Mouse (Mus musculus): ENCODE data around the gene Gstm5.
"Not testable (repeated sequence)": the region's sequence is repeated elsewhere in the genome, so short reads cannot be mapped to it uniquely, and the experiment has no call there.

Gstm5 gene

GRCm38 (mm10) chr3:107895720-107896569 lies at the start of gene Gstm5:
TSS of gene Gstm5 (plus strand) at chr3:107895821.
- DNase-seq (ENCODE audit: low spot score): peak; percentile 92

- DNase-seq (ENCODE audit: low spot score): no peak
These were observed 49.4 kb upstream of the Gstm5 start for GRCm38 (mm10) chr3:107846175-107846574.

- DNase-seq (ENCODE audit: low spot score): no peak
These were observed 48.8 kb upstream of the Gstm5 start for GRCm38 (mm10) chr3:107846835-107847234.

- no peak for DNase-seq (ENCODE audit: low spot score)
These were observed 47.5 kb upstream of the Gstm5 start for GRCm38 (mm10) chr3:107848126-107848525.

GRCm38 (mm10) chr3:107849000-107849692 lies 46.5 kb upstream of the Gstm5 start:
- DNase-seq (ENCODE audit: low spot score): no peak

GRCm38 (mm10) chr3:107849693-107850031 lies 46.0 kb upstream of the Gstm5 start:
- DNase-seq (ENCODE audit: low spot score): no peak

GRCm38 (mm10) chr3:107850418-107851031 lies 45.1 kb upstream of the Gstm5 start:
- peak; percentile 65 for DNase-seq (ENCODE audit: low spot score)

GRCm38 (mm10) chr3:107852786-107853185 lies 42.8 kb upstream of the Gstm5 start:
- DNase-seq (ENCODE audit: low spot score): no peak

- DNase-seq (ENCODE audit: low spot score): no peak
These were observed 42.1 kb upstream of the Gstm5 start for GRCm38 (mm10) chr3:107853232-107854181.

GRCm38 (mm10) chr3:107855368-107855767 lies 40.3 kb upstream of the Gstm5 start:
- peak; percentile 42 for DNase-seq (ENCODE audit: low spot score)

GRCm38 (mm10) chr3:107857646-107858045 lies 38.0 kb upstream of the Gstm5 start:
- DNase-seq (ENCODE audit: low spot score): no peak

GRCm38 (mm10) chr3:107861483-107861882 lies 34.1 kb upstream of the Gstm5 start:
- not testable (repeated sequence) for DNase-seq (ENCODE audit: low spot score)

- DNase-seq (ENCODE audit: low spot score): no peak
These were observed 33.1 kb upstream of the Gstm5 start for GRCm38 (mm10) chr3:107862471-107862870.

- no peak for DNase-seq (ENCODE audit: low spot score)
These were observed 32.1 kb upstream of the Gstm5 start for GRCm38 (mm10) chr3:107863471-107863870.

- peak; percentile 90 for DNase-seq (ENCODE audit: low spot score)
These were observed 31.6 kb upstream of the Gstm5 start for GRCm38 (mm10) chr3:107863898-107864603.

- DNase-seq (ENCODE audit: low spot score): no peak
These were observed 30.1 kb upstream of the Gstm5 start for GRCm38 (mm10) chr3:107865364-107866091.

GRCm38 (mm10) chr3:107867086-107867485 lies 28.5 kb upstream of the Gstm5 start:
- peak; percentile 93 for DNase-seq (ENCODE audit: low spot score)

- no peak for DNase-seq (ENCODE audit: low spot score)
These were observed 27.2 kb upstream of the Gstm5 start for GRCm38 (mm10) chr3:107868452-107868851.

GRCm38 (mm10) chr3:107869097-107869496 lies 26.5 kb upstream of the Gstm5 start:
- no peak for DNase-seq (ENCODE audit: low spot score)

- no peak for DNase-seq (ENCODE audit: low spot score)
These were observed 25.7 kb upstream of the Gstm5 start for GRCm38 (mm10) chr3:107869925-107870324.
